Mouse (Mus musculus) liver, embryonic 12.5 days (tissue): ENCODE results near the gene Myct1. TPM values are rescaled to one million over a fixed set of nuclear protein-coding genes. Genes with fewer than 3 reads are reported as not detected.

Experiments
- ATAC-seq: fragments of 200-750 bp; cut with Nextera tagmentation; 2 replicates; pipeline ENCODE4 v1.8.0; 2017; ENCODE audit warnings: moderate number of reproducible peaks, mild to moderate bottlenecking, moderate library complexity
- H3K27ac ChIP-seq: fragments of 300-500 bp; sonication (generic); 2 replicates; pipeline ENCODE4 v1.5.1; 2016; ENCODE audit warnings: mild to moderate bottlenecking
- H3K27me3 ChIP-seq: fragments of 300-500 bp; sonication (generic); replicated peaks from 2 replicates; pipeline ENCODE4 v1.6.1; 2016; ENCODE audit warnings: mild to moderate bottlenecking, moderate library complexity
- H3K36me3 ChIP-seq: fragments of 300-500 bp; sonication (generic); 2 replicates; pipeline ENCODE4 v1.6.1; 2016; ENCODE audit warnings: mild to moderate bottlenecking, moderate library complexity
- H3K4me1 ChIP-seq: fragments of 300-500 bp; sonication (generic); 2 replicates; pipeline ENCODE4 v1.6.1; 2016
- H3K4me2 ChIP-seq: fragments of 300-500 bp; sonication (generic); 2 replicates; pipeline ENCODE4 v1.6.1; 2016; ENCODE audit warnings: mild to moderate bottlenecking, moderate library complexity
- H3K4me3 ChIP-seq: fragments of 300-500 bp; sonication (generic); 2 replicates; pipeline ENCODE4 v1.5.1; 2016; ENCODE audit warnings: mild to moderate bottlenecking, moderate library complexity
- H3K9ac ChIP-seq: fragments of 300-500 bp; sonication (generic); 2 replicates; pipeline ENCODE4 v1.6.1; 2016; ENCODE audit warnings: mild to moderate bottlenecking, moderate library complexity
- H3K9me3 ChIP-seq: fragments of 300-500 bp; sonication (generic); replicated peaks from 2 replicates; pipeline ENCODE4 v1.6.1; 2016; ENCODE audit warnings: mild to moderate bottlenecking, moderate library complexity
- WGBS: fragments of 180-500 bp; shearing (Covaris S2); methylation state at CpG from one replicate; pipeline ENCODE4 v1.1.7; 2016; ENCODE audit not compliant: insufficient replicate concordance; 5-methylcytosine and 5-hydroxymethylcytosine counted together
- polyA plus RNA-seq: library from polyadenylated mRNA; unstranded; fragments of >200 nt; fragmentation: Nextera tagmentation; extraction: Ambion mirVana; gene quantifications from 2 replicates; pipeline ENCODE4 v1.2.1, GENCODE M21; 2016

Myct1 gene
- polyA plus RNA-seq: 3.0 TPM in 2 replicates

- peaks cover 4% of the 10 kb centered on the region; the same call in 1 of the 2 replicates for H3K4me1 ChIP-seq
- H3K9me3 ChIP-seq: no peaks in the 10 kb centered on the region
- 11% methylated on average over 5 of the region's 5 CpGs for WGBS
- peak within 1 kb of the TSS; percentile 16 for H3K4me3 ChIP-seq
- no peak within 1 kb of the TSS for H3K9ac ChIP-seq
- H3K27ac ChIP-seq: 0 out of 2 replicates have a peak within 1 kb of the TSS, but pooled peaks have one; percentile 30
- no peaks in the 10 kb centered on the region for H3K36me3 ChIP-seq
- no peak within 1 kb of the TSS; the same call in 1 of the 2 replicates for H3K4me2 ChIP-seq
- no peaks in the 10 kb centered on the region for H3K27me3 ChIP-seq
- ATAC-seq: no peak
Measured at GRCm38 (mm10) chr10:5593464-5593863, at the start of gene Myct1. Myct1 (plus strand) TSS chr10:5593775.

GRCm38 (mm10) chr10:5546428-5546827, 47.1 kb upstream of the Myct1 start:
- H3K4me2 ChIP-seq: no peak overlapping the region

DNA sequence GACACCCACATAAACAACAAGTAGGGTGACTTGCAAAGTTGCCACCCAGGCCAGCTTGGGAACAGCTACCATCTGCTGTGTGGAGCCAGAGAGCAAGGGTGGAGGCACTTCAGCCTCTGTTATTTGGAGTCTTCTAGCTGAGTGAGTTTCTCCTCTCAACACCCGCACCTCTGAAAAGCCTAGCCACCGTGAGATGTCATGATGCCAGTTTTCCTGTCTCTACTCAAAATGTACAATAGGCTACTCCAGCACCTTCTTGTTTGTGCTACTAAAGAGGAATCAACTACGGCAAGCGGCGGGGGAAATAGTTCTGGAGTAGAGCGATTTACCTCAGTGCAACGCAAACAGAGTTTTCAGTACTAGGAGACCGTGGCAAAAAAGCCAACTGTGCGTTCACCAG, 45.8 kb upstream of the Myct1 start:
- H3K4me1 ChIP-seq: peaks cover 12% of the 10 kb centered on the region; the same call in 1 of the 2 replicates
- no peaks in the 10 kb centered on the region for H3K36me3 ChIP-seq
- H3K9me3 ChIP-seq: no peaks in the 10 kb centered on the region
- no peak overlapping the region for H3K4me3 ChIP-seq
- H3K4me2 ChIP-seq: no peak overlapping the region
- ATAC-seq: no peak
- H3K27ac ChIP-seq: no peak overlapping the region
- no peak overlapping the region for H3K9ac ChIP-seq
- H3K27me3 ChIP-seq: peaks cover 16% of the 10 kb centered on the region
- WGBS: 80% methylated on average over 9 of the region's 9 CpGs

More at GRCm38 (mm10) chr10:5546428-5546827, 47.1 kb upstream of the Myct1 start:
- ATAC-seq: no peak
- H3K9ac ChIP-seq: no peak overlapping the region
- H3K9me3 ChIP-seq: no peaks in the 10 kb centered on the region
- no peaks in the 10 kb centered on the region for H3K36me3 ChIP-seq
- peaks cover 12% of the 10 kb centered on the region; the same call in 1 of the 2 replicates for H3K4me1 ChIP-seq
- H3K4me3 ChIP-seq: no peak overlapping the region
- peaks cover 16% of the 10 kb centered on the region; the same call in 1 of the 2 replicates for H3K27me3 ChIP-seq
- WGBS: 72% methylated on average over 5 of the region's 5 CpGs
- no peak overlapping the region for H3K27ac ChIP-seq

DNA sequence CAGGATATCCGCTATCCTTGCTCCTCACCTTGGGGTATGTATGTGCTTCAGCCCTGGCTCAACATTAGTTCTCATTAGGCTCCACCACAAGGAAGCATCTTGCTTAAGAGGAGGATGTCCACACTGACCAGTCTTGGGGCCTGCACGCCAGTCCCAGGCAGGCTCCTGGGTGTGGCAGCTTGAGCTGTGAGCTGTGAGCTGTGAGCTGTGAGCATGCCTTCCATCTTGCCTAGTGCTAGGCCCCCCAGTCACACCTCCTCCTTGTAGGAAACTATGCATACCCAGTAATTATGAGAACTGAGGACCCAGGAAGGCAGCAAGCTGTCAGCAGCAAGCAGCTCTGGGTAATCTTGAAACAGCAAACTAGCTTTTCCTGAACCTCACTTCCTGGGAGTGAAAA, 44.9 kb upstream of the Myct1 start:
- ATAC-seq: no peak
- peaks cover 16% of the 10 kb centered on the region for H3K27me3 ChIP-seq
- WGBS: 66% methylated on average over 2 of the region's 2 CpGs
- H3K36me3 ChIP-seq: no peaks in the 10 kb centered on the region
- no peak overlapping the region for H3K4me3 ChIP-seq
- H3K4me1 ChIP-seq: peaks cover 12% of the 10 kb centered on the region; the same call in 1 of the 2 replicates
- H3K4me2 ChIP-seq: no peak overlapping the region
- no peaks in the 10 kb centered on the region for H3K9me3 ChIP-seq
- no peak overlapping the region for H3K9ac ChIP-seq
- H3K27ac ChIP-seq: no peak overlapping the region

DNA sequence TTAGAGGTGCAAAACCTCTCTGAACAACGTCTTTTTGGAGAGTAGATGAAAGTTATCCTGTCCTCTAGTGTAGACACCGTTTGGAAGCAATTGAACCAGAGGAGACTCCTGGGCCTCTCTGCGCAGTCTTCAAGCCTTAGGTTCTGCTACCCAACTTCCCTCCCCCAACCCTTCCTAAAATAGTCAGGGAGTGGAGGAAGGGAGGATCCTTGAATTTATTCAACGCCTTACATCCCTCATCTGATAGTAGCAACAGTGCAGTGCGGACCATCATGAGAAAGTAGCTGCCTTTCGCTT, 43.8 kb upstream of the Myct1 start:
- peak overlapping the region; percentile 77 for H3K4me2 ChIP-seq
- peaks cover 12% of the 10 kb centered on the region; the same call in 1 of the 2 replicates for H3K4me1 ChIP-seq
- H3K9ac ChIP-seq: no peak overlapping the region
- H3K36me3 ChIP-seq: no peaks in the 10 kb centered on the region
- peak overlapping the region; percentile 57 for H3K4me3 ChIP-seq
- H3K9me3 ChIP-seq: no peaks in the 10 kb centered on the region
- peaks cover 16% of the 10 kb centered on the region for H3K27me3 ChIP-seq
- peak; percentile 13; the same call in 1 of the 2 replicates for ATAC-seq
- H3K27ac ChIP-seq: no peak overlapping the region
- WGBS: 7% methylated on average over 6 of the region's 6 CpGs

- peak overlapping the region; percentile 39; the same call in 1 of the 2 replicates for H3K9ac ChIP-seq
- 1% methylated on average over 44 of the region's 44 CpGs for WGBS
- peak; percentile 76 for ATAC-seq
Measured at GRCm38 (mm10) chr10:5550168-5551021, 43.2 kb upstream of the Myct1 start.

DNA sequence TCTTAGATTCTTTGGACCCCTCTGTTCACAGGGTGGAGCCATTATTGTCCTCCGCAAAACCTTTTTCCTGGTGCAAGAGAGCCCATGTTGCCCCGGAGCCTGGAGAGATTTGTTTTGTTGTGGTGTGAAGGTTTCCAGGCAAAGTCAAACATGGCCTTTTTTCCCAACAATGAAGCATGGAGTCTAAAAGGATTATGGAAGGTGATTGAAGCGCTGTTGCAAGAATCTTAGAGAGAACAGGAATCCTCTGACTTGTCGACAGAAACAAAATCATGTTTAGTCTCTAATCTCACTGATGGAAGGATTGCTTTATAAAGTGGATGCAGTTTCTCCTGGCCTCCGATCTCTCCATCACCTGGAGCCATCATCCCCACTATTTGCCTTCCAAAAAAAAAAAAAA, 42.2 kb upstream of the Myct1 start, which contains the start of gene Syne1:
Gene Syne1 (minus strand): TSS at position 101 of the 400 bp plus-strand sequence.
- no peak for ATAC-seq
- no peaks in the 10 kb centered on the region for H3K36me3 ChIP-seq
- H3K27me3 ChIP-seq: peaks cover 16% of the 10 kb centered on the region
- H3K4me2 ChIP-seq: peak within 1 kb of the TSS; percentile 77
- peaks cover 12% of the 10 kb centered on the region; the same call in 1 of the 2 replicates for H3K4me1 ChIP-seq
- H3K9me3 ChIP-seq: no peaks in the 10 kb centered on the region
- H3K27ac ChIP-seq: peak within 1 kb of the TSS; percentile 36; the same call in 1 of the 2 replicates
- 76% methylated on average over 5 of the region's 5 CpGs for WGBS
- peak within 1 kb of the TSS; percentile 57 for H3K4me3 ChIP-seq
- H3K9ac ChIP-seq: peak within 1 kb of the TSS; percentile 39; the same call in 1 of the 2 replicates

More at GRCm38 (mm10) chr10:5550168-5551021, 43.2 kb upstream of the Myct1 start:
- H3K4me2 ChIP-seq: peak overlapping the region; percentile 77
- H3K4me3 ChIP-seq: peak overlapping the region; percentile 57
- H3K9me3 ChIP-seq: no peaks in the 10 kb centered on the region
- H3K4me1 ChIP-seq: peaks cover 12% of the 10 kb centered on the region; the same call in 1 of the 2 replicates
- no peaks in the 10 kb centered on the region for H3K36me3 ChIP-seq
- H3K27ac ChIP-seq: peak overlapping the region; percentile 36; the same call in 1 of the 2 replicates
- H3K27me3 ChIP-seq: peaks cover 16% of the 10 kb centered on the region

DNA sequence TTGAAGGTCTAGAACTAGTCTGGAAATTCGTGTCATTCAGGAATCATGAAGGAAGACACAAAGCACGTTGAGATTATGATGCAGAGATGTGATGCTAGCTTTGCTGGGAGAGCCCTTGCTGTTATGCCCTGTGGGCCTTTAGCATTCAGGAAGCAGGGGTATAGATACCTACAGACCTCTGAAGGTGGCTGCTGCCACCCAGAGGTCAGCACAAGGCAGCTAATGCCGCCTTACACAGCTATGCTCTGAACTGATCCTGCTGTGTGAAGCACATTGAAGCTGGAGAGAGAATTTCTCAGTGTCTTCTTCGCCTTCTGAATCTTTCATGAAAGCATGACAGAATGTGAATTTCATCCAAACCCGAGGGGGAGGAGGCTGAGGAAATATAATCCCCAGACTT, 38.6 kb upstream of the Myct1 start:
- WGBS: 19% methylated on average over 5 of the region's 5 CpGs
- Histone ChIP-seq H3K4me3 (no peak overlapping the region), H3K9ac (no peak overlapping the region), H3K9me3 (no peaks in the 10 kb centered on the region), H3K27ac (no peak overlapping the region), H3K4me2 (no peak overlapping the region), H3K4me1 (peaks cover 8% of the 10 kb centered on the region; the same call in 1 of the 2 replicates), H3K36me3 (no peaks in the 10 kb centered on the region), H3K27me3 (peaks cover 15% of the 10 kb centered on the region)
- ATAC-seq: no peak

DNA sequence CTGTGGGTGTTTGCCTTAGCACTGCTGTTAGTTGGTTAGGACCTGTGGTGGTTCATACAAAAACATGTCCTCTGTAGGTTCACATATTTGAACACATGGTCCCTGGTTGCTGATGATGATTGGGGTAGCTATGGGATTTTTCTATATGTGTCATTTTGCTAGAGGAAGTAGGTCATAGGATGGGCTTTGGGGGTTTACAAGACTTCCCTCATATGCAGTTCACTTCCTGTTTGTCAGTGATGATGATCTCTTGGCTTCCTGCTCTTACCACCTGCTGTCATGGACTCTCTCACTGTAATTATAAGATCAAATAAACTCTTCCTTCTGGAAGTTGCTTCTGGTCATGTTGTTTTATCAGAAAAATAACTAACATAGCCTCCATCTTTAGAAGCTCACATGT, 34.8 kb upstream of the Myct1 start:
- Histone ChIP-seq H3K27ac (no peak overlapping the region), H3K27me3 (no peaks in the 10 kb centered on the region), H3K9me3 (no peaks in the 10 kb centered on the region), H3K4me1 (no peaks in the 10 kb centered on the region), H3K4me2 (no peak overlapping the region), H3K9ac (no peak overlapping the region), H3K36me3 (no peaks in the 10 kb centered on the region), H3K4me3 (no peak overlapping the region)
- ATAC-seq: no peak

GRCm38 (mm10) chr10:5560526-5560925, 33.0 kb upstream of the Myct1 start:
- H3K4me2 ChIP-seq: no peak overlapping the region
- H3K4me3 ChIP-seq: no peak overlapping the region
- H3K27ac ChIP-seq: no peak overlapping the region
- H3K9ac ChIP-seq: no peak overlapping the region
- no peaks in the 10 kb centered on the region for H3K4me1 ChIP-seq
- 69% methylated on average over 4 of the region's 4 CpGs for WGBS
- H3K27me3 ChIP-seq: no peaks in the 10 kb centered on the region
- no peak for ATAC-seq
- H3K9me3 ChIP-seq: no peaks in the 10 kb centered on the region
- H3K36me3 ChIP-seq: no peaks in the 10 kb centered on the region

GRCm38 (mm10) chr10:5561706-5562105, 31.9 kb upstream of the Myct1 start:
- WGBS: 59% methylated on average over 4 of the region's 4 CpGs
- no peak for ATAC-seq
- H3K27ac ChIP-seq: no peak overlapping the region
- no peaks in the 10 kb centered on the region for H3K36me3 ChIP-seq
- H3K27me3 ChIP-seq: no peaks in the 10 kb centered on the region
- no peak overlapping the region for H3K9ac ChIP-seq
- H3K9me3 ChIP-seq: no peaks in the 10 kb centered on the region
- no peaks in the 10 kb centered on the region for H3K4me1 ChIP-seq
- H3K4me2 ChIP-seq: no peak overlapping the region
- no peak overlapping the region for H3K4me3 ChIP-seq

DNA sequence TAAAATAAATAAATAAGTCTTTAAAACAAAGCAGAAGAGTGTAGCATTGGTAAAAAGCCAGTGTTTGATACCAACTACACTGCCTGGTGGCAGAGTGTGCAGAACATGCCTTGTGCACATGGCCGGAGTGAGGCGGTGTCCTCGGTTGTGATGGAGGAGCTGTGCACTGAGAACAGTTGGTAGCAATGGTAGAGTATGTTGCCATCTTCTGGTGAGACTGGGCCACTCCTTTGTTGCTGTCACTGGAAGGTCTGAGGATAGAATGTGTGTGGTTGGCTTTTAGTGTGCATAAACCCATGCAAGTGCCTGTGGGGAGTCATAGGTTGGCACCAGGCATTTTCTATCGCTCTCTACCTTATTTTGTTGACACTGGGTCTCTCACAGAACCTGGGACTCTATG, 24.6 kb upstream of the Myct1 start:
- WGBS: 77% methylated on average over 4 of the region's 4 CpGs
- Histone ChIP-seq H3K9ac (no peak overlapping the region), H3K4me3 (no peak overlapping the region), H3K36me3 (no peaks in the 10 kb centered on the region), H3K9me3 (no peaks in the 10 kb centered on the region), H3K27me3 (no peaks in the 10 kb centered on the region), H3K4me1 (no peaks in the 10 kb centered on the region), H3K27ac (no peak overlapping the region), H3K4me2 (no peak overlapping the region)
- no peak for ATAC-seq
